8 mouse cellular contexts compared by ENCODE assay signal in the genomic region with DNA sequence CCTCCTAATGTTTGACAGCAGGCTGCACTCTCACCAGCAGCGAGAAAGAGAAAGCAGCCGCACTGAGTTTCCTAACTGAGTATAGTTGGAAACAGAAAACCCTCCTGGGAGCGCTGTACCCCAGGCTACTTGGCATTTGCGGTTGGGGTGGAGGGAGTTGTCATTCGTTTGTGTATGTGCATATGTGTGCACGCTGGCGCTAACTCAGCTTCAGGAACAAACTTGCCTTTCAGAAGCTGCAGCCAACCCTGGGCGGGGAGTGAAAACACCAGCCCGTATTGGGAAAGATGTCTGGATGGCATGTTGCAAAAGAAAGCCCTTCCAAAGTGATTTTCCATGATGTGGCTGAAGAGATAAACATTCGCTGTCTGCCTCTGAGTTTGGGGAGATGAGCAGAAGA. TPM values are rescaled to one million over a fixed set of nuclear protein-coding genes. Genes with fewer than 3 reads are reported as not detected.
DNase-seq lines count a peak whose midpoint lies in the region; ATAC-seq and TF ChIP-seq lines count a peak whose summit lies in the region.

No protein-coding gene starts in this region.

- ATAC-seq in neural tube, embryonic 11.5 days (ENCODE audit: insufficient read depth, low FRiP score, low TSS enrichment): no peak
- ATAC-seq in embryonic facial prominence, embryonic 14.5 days (ENCODE audit: low read depth): peak; percentile 64
- no peak for ATAC-seq in intestine, postnatal 0 days
- peak; percentile 42 for ATAC-seq in lung, postnatal 0 days

- DNase-seq in neural tube, embryonic 11.5 days (ENCODE audit: low spot score): no peak
- no peak for DNase-seq in neural tube, embryonic 10.5 days (ENCODE audit: extremely low spot score, low spot score)
- DNase-seq in embryonic facial prominence, embryonic 14.5 days (ENCODE audit: low spot score): peak; percentile 92
- DNase-seq in lung, postnatal 0 days (ENCODE audit: low spot score): peak; percentile 82
- DNase-seq in cerebellum, postnatal 4 days (ENCODE audit: low spot score in 2 of 2): no peak
- DNase-seq in spleen, adult 12 weeks (ENCODE audit: low spot score): no peak
- DNase-seq in layer of hippocampus, postnatal 14 days (ENCODE audit: low spot score in 2 of 2): no peak

- no peaks in the 10 kb centered on the region for H3K4me1 ChIP-seq in neural tube, embryonic 11.5 days (ENCODE audit: control insufficient read depth, insufficient read depth, low read length)
- H3K4me1 ChIP-seq in embryonic facial prominence, embryonic 14.5 days (ENCODE audit: control insufficient read depth, insufficient read depth, low read length): peaks cover 18% of the 10 kb centered on the region
- H3K4me1 ChIP-seq in intestine, postnatal 0 days (replicated peaks; ENCODE audit: control insufficient read depth, insufficient read depth, low read length): peaks cover 4% of the 10 kb centered on the region; the same call in 1 of the 2 replicates
- H3K4me1 ChIP-seq in lung, postnatal 0 days (ENCODE audit: insufficient read depth, low read depth, low read length): peaks cover 19% of the 10 kb centered on the region; the same call in 1 of the 2 replicates

- peak overlapping the region; percentile 6; the same call in 1 of the 2 replicates for H3K4me2 ChIP-seq in neural tube, embryonic 11.5 days (ENCODE audit: low read depth)
- H3K4me2 ChIP-seq in embryonic facial prominence, embryonic 14.5 days (ENCODE audit: low read depth, low read length): peak overlapping the region; percentile 51
- H3K4me2 ChIP-seq in intestine, postnatal 0 days (replicated peaks; ENCODE audit: low read depth): peak overlapping the region; percentile 61
- H3K4me2 ChIP-seq in lung, postnatal 0 days (replicated peaks; ENCODE audit: low read depth, low read length): peak overlapping the region; percentile 58

- no peak for TF ChIP-seq EP300 in lung, postnatal 0 days (IDR thresholded peaks at IDR 0.05)

- WGBS in neural tube, embryonic 11.5 days: 38% methylated on average over 10 of the region's 10 CpGs
- 17% methylated on average over 10 of the region's 10 CpGs for WGBS in embryonic facial prominence, embryonic 14.5 days
- WGBS in intestine, postnatal 0 days: 11% methylated on average over 10 of the region's 10 CpGs
- WGBS in lung, postnatal 0 days: 11% methylated on average over 10 of the region's 10 CpGs

- H3K36me3 ChIP-seq in neural tube, embryonic 11.5 days (ENCODE audit: control insufficient read depth, insufficient read depth, low read length): no peaks in the 10 kb centered on the region
- no peaks in the 10 kb centered on the region for H3K36me3 ChIP-seq in embryonic facial prominence, embryonic 14.5 days (ENCODE audit: control insufficient read depth, insufficient read depth, low read length)
- no peaks in the 10 kb centered on the region for H3K36me3 ChIP-seq in intestine, postnatal 0 days (ENCODE audit: control insufficient read depth, insufficient read depth)
- H3K36me3 ChIP-seq in lung, postnatal 0 days (ENCODE audit: insufficient read depth, low read length): no peaks in the 10 kb centered on the region

- no peak overlapping the region for H3K4me3 ChIP-seq in neural tube, embryonic 11.5 days (ENCODE audit: low read depth, low read length)
- peak overlapping the region; percentile 16 for H3K4me3 ChIP-seq in embryonic facial prominence, embryonic 14.5 days (ENCODE audit: low read depth, low read length)
- peak overlapping the region; percentile 28 for H3K4me3 ChIP-seq in intestine, postnatal 0 days (ENCODE audit: low read depth, low read length)
- H3K4me3 ChIP-seq in lung, postnatal 0 days (ENCODE audit: low read depth, low read length): peak overlapping the region; percentile 23

- TF ChIP-seq CTCF in intestine, postnatal 0 days (IDR thresholded peaks at IDR 0.05; ENCODE audit: low read depth): 0 out of 2 replicates have a peak, but pooled peaks have one; percentile 15
- TF ChIP-seq CTCF in lung, postnatal 0 days (IDR thresholded peaks at IDR 0.05): peak; percentile 0

- H3K9me3 ChIP-seq in neural tube, embryonic 11.5 days (ENCODE audit: control insufficient read depth, low read length): no peaks in the 10 kb centered on the region
- no peaks in the 10 kb centered on the region for H3K9me3 ChIP-seq in embryonic facial prominence, embryonic 14.5 days (ENCODE audit: control insufficient read depth, low read length)
- H3K9me3 ChIP-seq in intestine, postnatal 0 days (ENCODE audit: control insufficient read depth): no peaks in the 10 kb centered on the region
- no peaks in the 10 kb centered on the region for H3K9me3 ChIP-seq in lung, postnatal 0 days (ENCODE audit: low read length)

- no peaks in the 10 kb centered on the region for H3K27me3 ChIP-seq in neural tube, embryonic 11.5 days (ENCODE audit: control insufficient read depth, insufficient read depth, low read length)
- no peaks in the 10 kb centered on the region for H3K27me3 ChIP-seq in embryonic facial prominence, embryonic 14.5 days (replicated peaks; ENCODE audit: control insufficient read depth, insufficient read depth, low read length)
- no peaks in the 10 kb centered on the region for H3K27me3 ChIP-seq in intestine, postnatal 0 days (replicated peaks; ENCODE audit: control insufficient read depth, insufficient read depth, low read length)
- no peaks in the 10 kb centered on the region for H3K27me3 ChIP-seq in lung, postnatal 0 days (replicated peaks; ENCODE audit: insufficient read depth, low read length)

- no peak overlapping the region for H3K27ac ChIP-seq in neural tube, embryonic 11.5 days (ENCODE audit: low read depth, low read length)
- H3K27ac ChIP-seq in embryonic facial prominence, embryonic 14.5 days (replicated peaks; ENCODE audit: low read depth, low read length): peak overlapping the region; percentile 83
- H3K27ac ChIP-seq in intestine, postnatal 0 days (ENCODE audit: low read depth, low read length): no peak overlapping the region
- H3K27ac ChIP-seq in lung, postnatal 0 days (ENCODE audit: low read length): peak overlapping the region; percentile 85

- H3K9ac ChIP-seq in neural tube, embryonic 11.5 days (ENCODE audit: low read length): no peak overlapping the region
- peak overlapping the region; percentile 35 for H3K9ac ChIP-seq in embryonic facial prominence, embryonic 14.5 days (ENCODE audit: low read depth, low read length)
- H3K9ac ChIP-seq in intestine, postnatal 0 days (ENCODE audit: low read depth, low read length): no peak overlapping the region
- peak overlapping the region; percentile 23; the same call in 1 of the 2 replicates for H3K9ac ChIP-seq in lung, postnatal 0 days (replicated peaks; ENCODE audit: low read depth)

RNA-seq across cellular contexts. Expression of a gene that starts 0.3 kb away (rescaled TPM):
- 56.6 and 62.6 TPM in 2 replicates for polyA plus RNA-seq in neural tube, embryonic 11.5 days (2014; fragmentation: Nextera tagmentation; extraction: Ambion mirVana)
- polyA plus RNA-seq in embryonic facial prominence, embryonic 14.5 days (2014; fragmentation: Nextera tagmentation; extraction: Ambion mirVana): 42.2 and 44.4 TPM in 2 replicates
- polyA plus RNA-seq in intestine, postnatal 0 days (2015; fragmentation: Nextera tagmentation; extraction: Ambion mirVana): 27.7 TPM in 2 replicates
- polyA plus RNA-seq in lung, postnatal 0 days (2015; fragmentation: Nextera tagmentation; extraction: Ambion mirVana): 18.9 and 19.8 TPM in 2 replicates
- total RNA-seq in layer of hippocampus, postnatal 14 days (2021): 10 to 100 TPM; 86.2 to 86.5 TPM

RNA-seq across cellular contexts. Expression of a gene that starts 4.1 kb away (rescaled TPM):
- polyA plus RNA-seq in neural tube, embryonic 11.5 days (2014; fragmentation: Nextera tagmentation; extraction: Ambion mirVana): 189 and 194 TPM in 2 replicates
- polyA plus RNA-seq in embryonic facial prominence, embryonic 14.5 days (2014; fragmentation: Nextera tagmentation; extraction: Ambion mirVana): 142 and 159 TPM in 2 replicates
- 100 and 101 TPM in 2 replicates for polyA plus RNA-seq in intestine, postnatal 0 days (2015; fragmentation: Nextera tagmentation; extraction: Ambion mirVana)
- 101 and 108 TPM in 2 replicates for polyA plus RNA-seq in lung, postnatal 0 days (2015; fragmentation: Nextera tagmentation; extraction: Ambion mirVana)
- total RNA-seq in layer of hippocampus, postnatal 14 days (2021): 10 to 100 TPM; 32.6 to 33.3 TPM

RNA-seq across cellular contexts. Expression of a gene that starts 56.8 kb away (rescaled TPM):
- 53.0 and 59.9 TPM in 2 replicates for polyA plus RNA-seq in neural tube, embryonic 11.5 days (2014; fragmentation: Nextera tagmentation; extraction: Ambion mirVana)
- polyA plus RNA-seq in embryonic facial prominence, embryonic 14.5 days (2014; fragmentation: Nextera tagmentation; extraction: Ambion mirVana): 57.9 and 60.4 TPM in 2 replicates
- 59.4 and 60.8 TPM in 2 replicates for polyA plus RNA-seq in intestine, postnatal 0 days (2015; fragmentation: Nextera tagmentation; extraction: Ambion mirVana)
- polyA plus RNA-seq in lung, postnatal 0 days (2015; fragmentation: Nextera tagmentation; extraction: Ambion mirVana): 69.5 and 78.2 TPM in 2 replicates
- 10 to 100 TPM; 61.6 to 61.9 TPM for total RNA-seq in layer of hippocampus, postnatal 14 days (2021)

Comparison
In these comparisons a context has a peak if more than half of its experiments do, and no peak if none do; other contexts are left out.
1. ATAC-seq: peak in embryonic facial prominence, embryonic 14.5 days (single experiment) and lung, postnatal 0 days (single experiment); none in neural tube, embryonic 11.5 days (single experiment) and intestine, postnatal 0 days (single experiment).
2. DNase-seq: peak in embryonic facial prominence, embryonic 14.5 days (single experiment) and lung, postnatal 0 days (single experiment); none in neural tube, embryonic 11.5 days (single experiment), neural tube, embryonic 10.5 days (single experiment), cerebellum, postnatal 4 days (0 of 2), spleen, adult 12 weeks (single experiment) and layer of hippocampus, postnatal 14 days (0 of 2).
3. H3K27ac ChIP-seq: peak in embryonic facial prominence, embryonic 14.5 days (single experiment) and lung, postnatal 0 days (single experiment); none in neural tube, embryonic 11.5 days (single experiment) and intestine, postnatal 0 days (single experiment).
4. H3K4me2 ChIP-seq: peak in every context shown above with its lines; median percentile 61 in intestine, postnatal 0 days; 58 in lung, postnatal 0 days; 51 in embryonic facial prominence, embryonic 14.5 days; 6 in neural tube, embryonic 11.5 days.
5. H3K9ac ChIP-seq: peak in embryonic facial prominence, embryonic 14.5 days (single experiment) and lung, postnatal 0 days (single experiment); none in neural tube, embryonic 11.5 days (single experiment) and intestine, postnatal 0 days (single experiment).